Mouse (Mus musculus) liver (tissue): ENCODE data around the gene Rtl8a.
A peak's percentile ranks its signal among the peaks of the same experiment; 100 is the strongest.
"Not testable (repeated sequence)": the region's sequence is repeated elsewhere in the genome, so short reads cannot be mapped to it uniquely, and the experiment has no call there.

Source experiments
- DNase-seq: peaks from one replicate; pipeline ENCODE4 v3.0.0-alpha.2; 2020; ENCODE audit warnings: mixed read lengths

The Rtl8a gene

GRCm38 (mm10) chrX:53642980-53643961, at the start of gene Rtl8a:
Rtl8a (minus strand) TSS chrX:53643682.
- peak; percentile 68 for DNase-seq

- no peak for DNase-seq
Observed at GRCm38 (mm10) chrX:53693141-53693540, 49.7 kb upstream of the Rtl8a start.

- no peak for DNase-seq
Observed at GRCm38 (mm10) chrX:53692065-53692464, 48.6 kb upstream of the Rtl8a start.

- not testable (repeated sequence) for DNase-seq
Observed at GRCm38 (mm10) chrX:53684676-53685075, 41.2 kb upstream of the Rtl8a start.

GRCm38 (mm10) chrX:53682650-53683049, 39.2 kb upstream of the Rtl8a start:
- not testable (repeated sequence) for DNase-seq

GRCm38 (mm10) chrX:53676943-53677342, 33.5 kb upstream of the Rtl8a start:
- DNase-seq = not testable (repeated sequence)

GRCm38 (mm10) chrX:53670696-53671095, 27.2 kb upstream of the Rtl8a start:
- DNase-seq = not testable (repeated sequence)

GRCm38 (mm10) chrX:53670294-53670693, 26.8 kb upstream of the Rtl8a start, which contains the start of gene Rtl8b:
Rtl8b (minus strand) TSS chrX:53670408.
- peak; percentile 64 for DNase-seq

- not testable (repeated sequence) for DNase-seq
Observed at GRCm38 (mm10) chrX:53669557-53670270, 26.2 kb upstream of the Rtl8a start.

GRCm38 (mm10) chrX:53652917-53653316, 9.4 kb upstream of the Rtl8a start:
- not testable (repeated sequence) for DNase-seq

GRCm38 (mm10) chrX:53645885-53646284, 2.4 kb upstream of the Rtl8a start:
- DNase-seq = no peak

GRCm38 (mm10) chrX:53642604-53642979, 890 bp downstream of the Rtl8a start:
- DNase-seq = not testable (repeated sequence)

GRCm38 (mm10) chrX:53638107-53638506, 5.4 kb downstream of the Rtl8a start:
- not testable (repeated sequence) for DNase-seq

GRCm38 (mm10) chrX:53611395-53611794, 32.1 kb downstream of the Rtl8a start:
- DNase-seq = not testable (repeated sequence)

- DNase-seq = peak; percentile 7
Observed at GRCm38 (mm10) chrX:53610571-53610970, 32.9 kb downstream of the Rtl8a start.

- DNase-seq = not testable (repeated sequence)
Observed at GRCm38 (mm10) chrX:53608879-53609278, 34.6 kb downstream of the Rtl8a start, which contains the start of gene Gm14597. Gm14597 (minus strand) TSS chrX:53608979.

GRCm38 (mm10) chrX:53608122-53608813, 35.2 kb downstream of the Rtl8a start:
- DNase-seq = no peak

- DNase-seq = peak; percentile 42
Observed at GRCm38 (mm10) chrX:53607242-53608121, 36.0 kb downstream of the Rtl8a start, which contains the start of gene Rtl8c. Rtl8c (plus strand) TSS chrX:53608032.

GRCm38 (mm10) chrX:53606176-53606575, 37.3 kb downstream of the Rtl8a start:
- not testable (repeated sequence) for DNase-seq

- not testable (repeated sequence) for DNase-seq
Observed at GRCm38 (mm10) chrX:53599993-53600392, 43.5 kb downstream of the Rtl8a start.
